Mouse (Mus musculus) left cerebral cortex, adult 2 months (tissue): ENCODE data around the gene Enthd1. TPM values are rescaled to one million over a fixed set of nuclear protein-coding genes. Genes with fewer than 3 reads are reported as not detected.

Experiments
- DNase-seq, 2 experiments: peaks; one replicate each; pipeline ENCODE4 v3.0.0; 2021 to 2022; ENCODE audit warnings: low spot score in 2 of 2, mixed read lengths in 1 of 2; ENCODE audit errors: extremely low spot score in 1 of 2
- H3K27ac ChIP-seq: fragments of 200-600 bp; 2 replicates; pipeline ENCODE4 v1.8.1; 2022
- H3K4me3 ChIP-seq: fragments of 200-600 bp; 2 replicates; pipeline ENCODE4 v1.8.1; 2022
- CTCF ChIP-seq: fragments of 200-600 bp; IDR thresholded peaks from 2 replicates; pipeline ENCODE4 v1.8.1; 2022; ENCODE audit warnings: antibody characterized with exemption, mild to moderate bottlenecking, moderate library complexity
- intact Hi-C: fragments of 180-260 bp; cut with DNase I; formaldehyde crosslinking; loops from one replicate; pipeline ENCODE4 v1.15.1; 2025
- total RNA-seq, 2 experiments: library from RNA; stranded (reverse); gene quantifications; 2 replicates each; pipeline ENCODE4 v1.2.3; 2021

Gene Enthd1
- total RNA-seq, 2 experiments from 2014 or later, result not detected

DNA sequence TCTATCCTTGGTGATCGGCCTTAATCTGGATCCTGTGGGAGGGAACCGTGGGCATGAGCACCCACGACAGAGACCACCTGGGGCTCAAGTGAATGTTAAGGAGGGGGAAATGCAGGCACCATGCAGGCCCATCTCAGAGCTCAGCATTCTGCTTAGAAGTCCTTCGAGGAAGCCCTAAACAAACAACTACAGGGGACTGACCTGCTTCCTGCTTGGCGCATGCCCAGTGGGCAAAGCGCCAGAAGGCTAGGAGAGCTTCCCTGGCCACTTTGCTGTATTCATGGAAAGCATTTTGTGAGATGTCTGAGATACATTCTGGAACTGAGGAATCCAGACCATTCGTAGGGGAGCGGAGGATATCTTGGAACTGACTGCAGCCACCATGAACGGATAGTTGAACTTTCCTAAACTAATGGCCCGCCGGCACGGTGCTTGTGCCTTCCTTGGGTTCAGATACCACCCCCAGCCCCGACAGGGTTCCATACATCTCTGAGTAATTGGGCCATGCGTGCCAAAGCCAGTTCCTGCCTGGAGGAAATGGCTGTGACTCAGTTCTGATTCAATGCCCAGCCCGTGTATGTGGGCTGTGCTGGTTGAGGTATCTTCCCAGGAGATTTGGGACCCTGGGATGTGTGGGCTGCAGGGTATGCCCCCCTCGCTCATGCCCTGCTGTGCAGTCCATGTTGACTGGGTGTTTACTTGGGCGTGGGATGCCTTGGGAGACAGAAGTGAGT, 150.8 kb downstream of the Enthd1 start:
- Histone ChIP-seq H3K4me3 (no peak overlapping the region), H3K27ac (no peak overlapping the region)
- DNase-seq, result peak in 1 of 2 experiments; percentile 47
- intact Hi-C loops, result no loop called here
- TF ChIP-seq CTCF, result no peak

GRCm38 (mm10) chr15:80413070-80413469, 151.9 kb downstream of the Enthd1 start:
- Histone ChIP-seq H3K4me3 (no peak overlapping the region), H3K27ac (no peak overlapping the region)
- DNase-seq, result no peak
- intact Hi-C loops, result no loop called here
- TF ChIP-seq CTCF, result no peak

DNA sequence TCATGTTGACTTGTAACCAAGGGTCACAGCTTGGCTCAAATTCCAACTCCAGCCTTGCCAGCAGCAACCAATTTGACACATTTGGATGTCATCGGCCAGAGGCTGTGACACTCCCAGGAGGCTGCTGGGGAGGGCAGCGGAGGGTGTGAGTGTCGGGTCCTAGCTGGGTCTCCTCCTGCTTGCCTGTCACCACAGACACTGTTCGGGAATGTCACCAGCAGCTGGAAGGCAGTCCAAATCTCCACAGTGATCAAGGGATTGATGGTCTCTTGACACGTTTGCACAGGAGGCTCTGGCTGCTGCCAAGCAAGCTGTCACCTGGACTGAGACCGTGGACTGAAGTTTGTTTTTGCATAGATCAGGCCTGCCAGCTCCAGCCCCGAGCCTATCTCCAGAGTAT, 154.3 kb downstream of the Enthd1 start:
- DNase-seq, result no peak
- intact Hi-C loops, result no loop called here
- Histone ChIP-seq H3K27ac (no peak overlapping the region), H3K4me3 (no peak overlapping the region)
- no peak for TF ChIP-seq CTCF

DNA sequence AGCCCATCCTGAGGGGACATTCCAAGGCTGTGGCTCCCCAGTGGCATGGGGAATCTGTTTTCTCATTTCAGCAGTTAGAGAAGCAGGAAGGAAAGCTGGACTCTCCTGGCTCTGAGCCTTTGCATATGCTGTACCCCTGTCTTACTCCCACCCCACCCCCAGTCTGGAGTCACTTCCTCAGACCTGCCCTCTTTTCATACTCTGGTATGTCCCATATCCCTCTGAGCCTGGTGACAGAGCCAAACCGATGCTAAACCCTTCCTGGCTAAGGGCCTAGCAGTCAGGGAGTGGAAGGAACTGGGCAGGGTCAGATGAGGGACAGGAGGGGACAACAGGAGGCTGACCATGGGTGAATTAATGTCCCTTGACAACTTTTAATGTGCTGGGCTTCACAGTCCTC, 157.1 kb downstream of the Enthd1 start:
- intact Hi-C loops, result no loop called here
- DNase-seq, result no peak

More for the DNA sequence above, 157.1 kb downstream of the Enthd1 start:
- H3K4me3 ChIP-seq, result no peak overlapping the region
- no peak overlapping the region for H3K27ac ChIP-seq
- TF ChIP-seq CTCF, result no peak

Other genes starting within 250 kb of the Enthd1 start
- under 1 TPM; 0.44 to 0.66 TPM for gene Grap2, start 7.4 kb upstream of the Enthd1 start, total RNA-seq
- under 1 TPM; 0.26 to 0.54 TPM for gene Fam83f, start 106.7 kb upstream of the Enthd1 start, total RNA-seq
- 100 to 1,000 TPM; 118 to 120 TPM for gene Tnrc6b, start 146.2 kb upstream of the Enthd1 start, total RNA-seq